Mouse (Mus musculus) liver, adult 2 months (tissue): ENCODE data around the gene Pkd1l2.

Experiments
- CTCF ChIP-seq: fragments of 200-500 bp; IDR thresholded peaks from 2 replicates; pipeline ENCODE4 v1.5.1; 2011; ENCODE audit warnings: low read depth, low read length, control low read depth
- POLR2A ChIP-seq: fragments of 200-500 bp; IDR thresholded peaks from 2 replicates; pipeline ENCODE4 v1.6.1; 2011; ENCODE audit warnings: low read length, control low read depth; ENCODE audit not compliant: insufficient read depth; ENCODE audit errors: extremely low read depth

- TF ChIP-seq POLR2A (no peak), CTCF (no peak)
Observed at GRCm38 (mm10) chr8:117031476-117031875, 50.8 kb downstream of the Pkd1l2 start.
